ENCODE assay signal across 9 mouse cellular contexts in genomic region chr17:31418804-31419597, GRCm38 (mm10). TPM values are rescaled to one million over a fixed set of nuclear protein-coding genes. Genes with fewer than 3 reads are reported as not detected.
DNase-seq lines count a peak whose midpoint lies in the region; ATAC-seq and TF ChIP-seq lines count a peak whose summit lies in the region.
"Had no signal": no experiment of that assay in that cellular context is flagged by ENCODE, and none has a peak within 500 bp of the region (broad histone marks: within the 10 kb centered on the region; RNA-seq: fewer than 3 reads in every experiment).

No protein-coding gene starts in this region.

- H3K9me3 ChIP-seq in kidney, postnatal 0 days (replicated peaks; ENCODE audit: low read length), result no peaks in the 10 kb centered on the region
- no peaks in the 10 kb centered on the region for H3K9me3 ChIP-seq in forebrain, embryonic 15.5 days
- H3K9me3 ChIP-seq in liver, embryonic 11.5 days (ENCODE audit: control insufficient read depth, low read length), result no peaks in the 10 kb centered on the region
- H3K9me3 ChIP-seq: liver, embryonic 13.5 days had no signal

- H3K36me3 ChIP-seq in kidney, postnatal 0 days (ENCODE audit: insufficient read depth, low read length), result peaks cover 5% of the 10 kb centered on the region; the same call in 1 of the 2 replicates
- peaks cover 44% of the 10 kb centered on the region for H3K36me3 ChIP-seq in forebrain, embryonic 15.5 days
- H3K36me3 ChIP-seq in liver, embryonic 11.5 days (ENCODE audit: control insufficient read depth, insufficient read depth, low read length), result no peaks in the 10 kb centered on the region
- H3K36me3 ChIP-seq: liver, embryonic 13.5 days had no signal

- no peak for ATAC-seq in kidney, postnatal 0 days (replicated peaks; ENCODE audit: low FRiP score, low read depth)
- peak; percentile 57 for ATAC-seq in forebrain, embryonic 15.5 days (replicated peaks)
- no peak for ATAC-seq in liver, embryonic 11.5 days (replicated peaks; ENCODE audit: low FRiP score)
- ATAC-seq: Patski had no signal

- peak; percentile 82 for DNase-seq in kidney, postnatal 0 days (ENCODE audit: low spot score)
- DNase-seq in kidney, adult 18-20 months, result no peak
- peak; percentile 79 to 81 for DNase-seq in cerebellum, adult 18-20 months
- peak; percentile 22 to 29 for DNase-seq in right cerebral cortex, adult 2 months (ENCODE audit: low spot score in 2 of 2)
- DNase-seq in liver, embryonic 11.5 days (ENCODE audit: low spot score), result no peak
- DNase-seq in kidney, adult 8-10 months, result no peak
- DNase-seq: liver, embryonic 13.5 days had no signal

- H3K27me3 ChIP-seq in kidney, postnatal 0 days (ENCODE audit: insufficient read depth, low read length), result no peaks in the 10 kb centered on the region
- H3K27me3 ChIP-seq in forebrain, embryonic 15.5 days, result no peaks in the 10 kb centered on the region
- H3K27me3 ChIP-seq in liver, embryonic 11.5 days (replicated peaks; ENCODE audit: control insufficient read depth, insufficient read depth, low read length), result no peaks in the 10 kb centered on the region
- H3K27me3 ChIP-seq: liver, embryonic 13.5 days had no signal

- H3K4me3 ChIP-seq in kidney, postnatal 0 days (replicated peaks; ENCODE audit: low read depth, low read length), result no peak overlapping the region
- H3K4me3 ChIP-seq in forebrain, embryonic 15.5 days, result no peak overlapping the region
- no peak overlapping the region for H3K4me3 ChIP-seq in liver, embryonic 11.5 days (ENCODE audit: low read depth, low read length)
- H3K4me3 ChIP-seq: liver, embryonic 13.5 days had no signal

- TF ChIP-seq CTCF in kidney, postnatal 0 days (IDR thresholded peaks at IDR 0.05; ENCODE audit: low read depth), result no peak

- peak overlapping the region; percentile 42 for H3K27ac ChIP-seq in kidney, postnatal 0 days
- H3K27ac ChIP-seq in forebrain, embryonic 15.5 days (replicated peaks), result peak overlapping the region; percentile 75
- no peak overlapping the region for H3K27ac ChIP-seq in liver, embryonic 11.5 days (ENCODE audit: low read depth, low read length)
- H3K27ac ChIP-seq: liver, embryonic 13.5 days had no signal

- H3K4me2 ChIP-seq in kidney, postnatal 0 days (ENCODE audit: low read length), result no peak overlapping the region
- no peak overlapping the region for H3K4me2 ChIP-seq in forebrain, embryonic 15.5 days (replicated peaks)
- H3K4me2 ChIP-seq in liver, embryonic 11.5 days, result no peak overlapping the region
- H3K4me2 ChIP-seq: liver, embryonic 13.5 days had no signal

- no peak overlapping the region for H3K9ac ChIP-seq in kidney, postnatal 0 days (ENCODE audit: low read depth, low read length)
- no peak overlapping the region for H3K9ac ChIP-seq in forebrain, embryonic 15.5 days (replicated peaks)
- H3K9ac ChIP-seq in liver, embryonic 11.5 days (ENCODE audit: low read depth, low read length), result no peak overlapping the region
- H3K9ac ChIP-seq: liver, embryonic 13.5 days had no signal

- 51% methylated on average over 17 of the region's 17 CpGs for WGBS in kidney, postnatal 0 days
- 74% methylated on average over 17 of the region's 17 CpGs for WGBS in forebrain, embryonic 15.5 days
- WGBS in liver, embryonic 11.5 days, result 78% methylated on average over 17 of the region's 17 CpGs

- H3K4me1 ChIP-seq in kidney, postnatal 0 days (replicated peaks; ENCODE audit: insufficient read depth, low read length), result 0 out of 2 replicates have a peak, but pooled peaks cover 6% of the 10 kb centered on the region
- H3K4me1 ChIP-seq in forebrain, embryonic 15.5 days, result peaks cover 25% of the 10 kb centered on the region
- no peaks in the 10 kb centered on the region for H3K4me1 ChIP-seq in liver, embryonic 11.5 days (replicated peaks; ENCODE audit: control insufficient read depth, insufficient read depth, low read length)

RNA-seq across cellular contexts. Expression of gene Pde9a, which starts 33.0 kb away (rescaled TPM):
- 31.9 and 36.8 TPM in 2 replicates for polyA plus RNA-seq in kidney, postnatal 0 days (2015; fragmentation: Nextera tagmentation; extraction: Ambion mirVana)
- polyA plus RNA-seq in forebrain, embryonic 15.5 days (2015; fragmentation: Nextera tagmentation; extraction: Ambion mirVana), result 58.4 and 59.6 TPM in 2 replicates
- polyA plus RNA-seq in liver, embryonic 11.5 days (2014; fragmentation: Nextera tagmentation; extraction: Ambion mirVana), result 10.4 and 11.5 TPM in 2 replicates
- polyA plus RNA-seq: Patski had no signal

Comparison
In these comparisons a context has a peak if more than half of its experiments do, and no peak if none do; other contexts are left out.
1. DNase-seq: peak in kidney, postnatal 0 days (single experiment), cerebellum, adult 18-20 months (2 of 2) and right cerebral cortex, adult 2 months (2 of 2); none in kidney, adult 18-20 months (single experiment), liver, embryonic 11.5 days (single experiment) and kidney, adult 8-10 months (0 of 2).